Comparison of ENCODE assay signal across 20 mouse cellular contexts in genomic region chr3:100940496-100941037, GRCm38 (mm10). TPM values are rescaled to one million over a fixed set of nuclear protein-coding genes. Genes with fewer than 3 reads are reported as not detected.
DNase-seq lines count a peak whose midpoint lies in the region; ATAC-seq and TF ChIP-seq lines count a peak whose summit lies in the region.
"Had no signal": no experiment of that assay in that cellular context is flagged by ENCODE, and none has a peak within 500 bp of the region (broad histone marks: within the 10 kb centered on the region; RNA-seq: fewer than 3 reads in every experiment).

No protein-coding gene starts in this region.

- no peaks in the 10 kb centered on the region for H3K27me3 ChIP-seq in kidney, postnatal 0 days (ENCODE audit: insufficient read depth, low read length)
- no peaks in the 10 kb centered on the region for H3K27me3 ChIP-seq in embryonic facial prominence, embryonic 10.5 days (replicated peaks; ENCODE audit: low read depth, poor library complexity, severe bottlenecking)
- H3K27me3 ChIP-seq: intestine, embryonic 15.5 days had no signal

- peaks cover 28% of the 10 kb centered on the region; the same call in 1 of the 2 replicates for H3K36me3 ChIP-seq in kidney, postnatal 0 days (ENCODE audit: insufficient read depth, low read length)
- H3K36me3 ChIP-seq in embryonic facial prominence, embryonic 10.5 days (replicated peaks) = peaks cover 97% of the 10 kb centered on the region

- peak; percentile 34; the same call in 1 of the 2 replicates for ATAC-seq in frontal cortex, adult (ENCODE audit: low TSS enrichment)
- ATAC-seq in kidney, postnatal 0 days (replicated peaks; ENCODE audit: low FRiP score, low read depth) = peak; percentile 69
- ATAC-seq: forebrain, embryonic 14.5 days; intestine, embryonic 15.5 days had no signal

- H3K9me3 ChIP-seq in kidney, postnatal 0 days (replicated peaks; ENCODE audit: low read length) = no peaks in the 10 kb centered on the region
- no peaks in the 10 kb centered on the region for H3K9me3 ChIP-seq in embryonic facial prominence, embryonic 10.5 days
- H3K9me3 ChIP-seq: forebrain, embryonic 10.5 days; heart, embryonic 10.5 days; intestine, embryonic 15.5 days had no signal

- H3K4me3 ChIP-seq in kidney, postnatal 0 days (replicated peaks; ENCODE audit: low read depth, low read length) = no peak overlapping the region
- no peak overlapping the region for H3K4me3 ChIP-seq in embryonic facial prominence, embryonic 10.5 days
- H3K4me3 ChIP-seq: forebrain, embryonic 10.5 days; heart, embryonic 10.5 days; intestine, embryonic 15.5 days had no signal

- H3K9ac ChIP-seq in kidney, postnatal 0 days (ENCODE audit: low read depth, low read length) = no peak overlapping the region
- H3K9ac ChIP-seq: hindbrain, embryonic 14.5 days; intestine, embryonic 15.5 days had no signal

- TF ChIP-seq CTCF in kidney, postnatal 0 days (IDR thresholded peaks at IDR 0.05; ENCODE audit: low read depth) = no peak

- no peak for DNase-seq in frontal cortex, postnatal 14 days (ENCODE audit: low spot score in 2 of 2)
- DNase-seq in kidney, postnatal 0 days (ENCODE audit: low spot score) = no peak
- DNase-seq in kidney, adult 11 months = no peak
- peak; percentile 12 for DNase-seq in brain, adult 2 months (ENCODE audit: low read depth, low spot score)
- DNase-seq in gonadal fat pad, adult 2 months (ENCODE audit: low read depth) = peak; percentile 73
- DNase-seq in embryonic facial prominence, embryonic 10.5 days (ENCODE audit: low spot score) = no peak
- DNase-seq: adrenal gland, adult 8-10 months; adrenal gland, postnatal 36 days; cerebellum, adult 2 months; cerebellum, postnatal 36 days; gastrocnemius, postnatal 25 days; heart, adult 11 months; heart, postnatal 10 days; kidney, adult 2 months had no signal

- H3K27ac ChIP-seq in kidney, postnatal 0 days = no peak overlapping the region
- no peak overlapping the region for H3K27ac ChIP-seq in embryonic facial prominence, embryonic 10.5 days (replicated peaks)
- H3K27ac ChIP-seq: forebrain, embryonic 10.5 days; heart, embryonic 10.5 days; hindbrain, embryonic 14.5 days; intestine, embryonic 15.5 days had no signal

- 81% methylated on average over 4 of the region's 4 CpGs for WGBS in kidney, postnatal 0 days
- WGBS in embryonic facial prominence, embryonic 10.5 days = 98% methylated on average over 4 of the region's 4 CpGs

- H3K4me2 ChIP-seq in kidney, postnatal 0 days (ENCODE audit: low read length) = no peak overlapping the region
- H3K4me2 ChIP-seq: hindbrain, embryonic 14.5 days; intestine, embryonic 15.5 days had no signal

- no peaks in the 10 kb centered on the region for H3K4me1 ChIP-seq in kidney, postnatal 0 days (replicated peaks; ENCODE audit: insufficient read depth, low read length)
- H3K4me1 ChIP-seq in embryonic facial prominence, embryonic 10.5 days = no peaks in the 10 kb centered on the region
- H3K4me1 ChIP-seq: forebrain, embryonic 10.5 days; heart, embryonic 10.5 days; intestine, embryonic 15.5 days had no signal

RNA-seq across cellular contexts. Expression of gene Trim45, which starts 18.6 kb away (rescaled TPM):
- 4.9 and 5.5 TPM in 2 replicates for polyA plus RNA-seq in kidney, postnatal 0 days (2015; fragmentation: Nextera tagmentation; extraction: Ambion mirVana)
- polyA plus RNA-seq in gonadal fat pad, adult 2 months (2012; rRNA removed) = 4.4 and 4.8 TPM in 2 replicates
- 5.7 and 6.3 TPM in 2 replicates for polyA plus RNA-seq in embryonic facial prominence, embryonic 10.5 days (2016; fragmentation: Nextera tagmentation; extraction: Ambion mirVana)

RNA-seq across cellular contexts. Expression of gene Ttf2, which starts 28.9 kb away (rescaled TPM):
- polyA plus RNA-seq in kidney, postnatal 0 days (2015; fragmentation: Nextera tagmentation; extraction: Ambion mirVana) = 8.5 and 9.6 TPM in 2 replicates
- polyA plus RNA-seq in gonadal fat pad, adult 2 months (2012; rRNA removed) = 3.6 and 3.8 TPM in 2 replicates
- polyA plus RNA-seq in embryonic facial prominence, embryonic 10.5 days (2016; fragmentation: Nextera tagmentation; extraction: Ambion mirVana) = 28.1 and 31.4 TPM in 2 replicates

Comparison
In these comparisons a context has a peak if more than half of its experiments do, and no peak if none do; other contexts are left out.
1. DNase-seq: peak in brain, adult 2 months (single experiment) and gonadal fat pad, adult 2 months (single experiment); none in frontal cortex, postnatal 14 days (0 of 2), kidney, postnatal 0 days (single experiment), kidney, adult 11 months (single experiment) and embryonic facial prominence, embryonic 10.5 days (single experiment).